Mouse (Mus musculus): Measurements from ENCODE around the gene Itih5.

GRCm38 (mm10) chr2:10272604-10273115, 119.3 kb downstream of the Itih5 start:
- no peak for TF ChIP-seq POLR2A (IDR thresholded peaks at IDR 0.05; ENCODE audit: borderline replicate concordance, extremely low read depth, low read depth, low read length)
- no peak for TF ChIP-seq CTCF (IDR thresholded peaks at IDR 0.05; ENCODE audit: insufficient read depth, low read length)

Data from lung, adult 2 months (tissue).